Mouse (Mus musculus) liver, embryonic 14.5 days (tissue): ENCODE measurements around the gene Fam234b.

Source experiments
- CTCF ChIP-seq: IDR thresholded peaks from 2 replicates; pipeline ENCODE4 v1.5.1; 2016; ENCODE audit warnings: antibody characterized with exemption, low read depth, control low read depth
- EP300 ChIP-seq: IDR thresholded peaks from 2 replicates; pipeline ENCODE4 v1.6.1; 2016; ENCODE audit warnings: antibody characterized with exemption, low read depth

- no peak for TF ChIP-seq EP300
- TF ChIP-seq CTCF = no peak
Observed at GRCm38 (mm10) chr6:135250926-135251699, 53.3 kb downstream of the Fam234b start.
